Mouse (Mus musculus): ENCODE data around the gene Paqr3.

DNA sequence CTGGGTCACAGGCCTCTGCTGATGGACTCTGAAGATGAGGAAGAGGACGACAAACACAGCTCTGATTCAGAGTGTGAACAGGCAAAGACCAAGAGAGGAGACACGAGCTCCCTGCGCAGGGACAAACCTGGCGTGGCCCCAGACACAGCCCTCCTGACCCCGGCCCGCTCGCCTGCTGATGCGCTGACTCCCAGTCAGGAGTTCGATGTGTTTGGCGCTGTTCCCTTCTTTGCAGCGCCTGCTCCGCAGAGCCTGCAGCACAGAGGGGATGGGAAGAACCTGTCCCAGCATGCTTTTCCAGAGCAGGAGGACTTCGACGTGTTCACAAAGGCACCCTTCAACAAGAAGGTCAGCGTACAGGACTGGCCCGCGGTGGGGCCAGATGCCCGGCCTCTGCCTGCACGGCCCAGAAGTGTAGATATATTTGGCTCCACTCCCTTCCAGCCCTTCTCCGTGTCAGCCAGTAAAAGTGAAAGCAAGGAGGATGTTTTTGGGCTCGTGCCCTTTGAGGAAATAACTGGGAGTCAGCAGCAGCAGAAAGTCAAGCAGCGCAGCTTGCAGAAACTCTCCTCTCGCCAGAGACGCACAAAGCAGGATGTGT, 24.3 kb downstream of the Paqr3 start:
- TF ChIP-seq POLR2A (IDR thresholded peaks at IDR 0.05; ENCODE audit: extremely low read depth, insufficient read depth, low read length) (no peak), CTCF (IDR thresholded peaks at IDR 0.05; ENCODE audit: extremely low read depth, insufficient read depth, low read length) (no peak)
